Mouse (Mus musculus): ENCODE data around the gene Mpdu1. TPM values are rescaled to one million over a fixed set of nuclear protein-coding genes. Genes with fewer than 3 reads are reported as not detected.

The Mpdu1 gene
- 45.9 and 49.8 TPM in 2 replicates for polyA plus RNA-seq (2012; rRNA removed)

GRCm38 (mm10) chr11:69662213-69662966, at the start of gene Mpdu1:
Mpdu1 (minus strand) TSS chr11:69662642.

GRCm38 (mm10) chr11:69695361-69696181, 33.1 kb upstream of the Mpdu1 start, which contains the start of the genes Tnfsf12 and Tnfsfm13:
Tnfsf12 (minus strand) TSS chr11:69695849.
Tnfsfm13 (minus strand) TSS chr11:69696098.

DNA sequence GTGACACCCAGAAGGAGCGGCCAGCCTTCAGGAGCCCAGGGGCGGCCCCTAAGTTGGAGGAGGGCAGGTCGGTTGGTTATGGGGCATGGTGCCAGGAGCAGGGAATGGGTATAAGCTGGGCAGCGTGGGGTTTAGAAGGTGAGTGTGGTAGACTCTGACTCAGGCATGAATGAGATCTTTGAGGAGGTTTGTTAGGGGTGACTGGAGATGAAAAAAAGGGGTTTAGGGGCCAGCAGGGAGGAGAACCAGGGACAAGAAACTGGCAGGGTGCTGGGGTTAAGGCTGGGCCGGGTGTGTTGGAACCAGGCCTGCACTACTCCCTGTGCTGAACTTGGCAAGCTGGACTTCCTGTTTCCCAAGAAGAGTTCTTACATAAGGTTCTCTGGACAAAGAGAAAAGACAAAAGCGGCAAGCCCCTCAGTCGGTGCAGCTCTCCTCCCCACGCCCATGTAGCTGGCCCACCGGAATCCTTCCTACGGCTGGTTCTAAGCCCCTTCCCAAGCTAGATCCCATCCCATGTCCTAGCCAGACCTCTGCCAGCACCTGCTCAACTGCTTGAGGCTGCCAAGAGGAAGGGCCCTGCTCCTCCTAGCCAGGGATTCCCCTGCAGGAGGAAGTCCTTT, 23.2 kb upstream of the Mpdu1 start, which contains the start of gene Tnfsf13:
Gene Tnfsf13 (minus strand): TSS at position 259 of the 623 bp plus-strand sequence.

GRCm38 (mm10) chr11:69681314-69682208, 19.1 kb upstream of the Mpdu1 start, which contains the start of gene Senp3:
Senp3 (minus strand) TSS chr11:69682084.

DNA sequence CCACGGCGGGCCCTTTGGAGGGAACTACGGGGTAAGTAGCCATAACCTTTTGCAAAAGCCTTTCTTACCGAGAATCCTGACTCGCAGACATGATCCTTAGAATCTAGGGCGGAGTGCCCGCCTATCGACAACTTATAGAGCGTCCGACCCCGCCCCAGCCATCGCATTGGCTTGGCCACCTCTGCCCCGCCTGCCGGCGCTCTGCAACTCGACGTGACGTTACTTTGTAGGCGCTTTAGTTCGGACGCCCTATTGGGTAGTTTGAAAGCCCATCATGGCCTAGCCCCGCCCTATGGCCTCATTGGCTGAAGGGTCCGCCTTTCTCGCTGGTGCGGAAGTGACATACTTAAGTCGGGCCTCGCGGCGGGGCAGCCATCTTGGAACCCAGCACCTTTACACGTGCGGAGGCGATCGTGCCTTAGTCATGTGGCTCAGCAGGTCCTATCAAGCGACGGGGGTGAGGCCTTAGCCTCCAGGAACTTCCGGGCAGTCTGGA, 9.8 kb upstream of the Mpdu1 start, which contains the start of gene Eif4a1:
Gene Eif4a1 (minus strand): TSS at position 213 of the 496 bp plus-strand sequence.

GRCm38 (mm10) chr11:69665961-69666664, 3.7 kb upstream of the Mpdu1 start, which contains the start of gene Cd68:
Cd68 (minus strand) TSS chr11:69666153.

GRCm38 (mm10) chr11:69655264-69656064, 7.0 kb downstream of the Mpdu1 start, which contains the start of gene Sox15:
Sox15 (plus strand) TSS chr11:69655314.

GRCm38 (mm10) chr11:69632284-69633089, 30.0 kb downstream of the Mpdu1 start, which contains the start of gene Fxr2:
Fxr2 (plus strand) TSS chr11:69632990.

GRCm38 (mm10) chr11:69621571-69622268, 40.7 kb downstream of the Mpdu1 start, which contains the start of gene Sat2:
Sat2 (plus strand) TSS chr11:69622024.

GRCm38 (mm10) chr11:69617805-69618204, 44.6 kb downstream of the Mpdu1 start, which contains the start of gene Shbg:
Shbg (minus strand) TSS chr11:69617905.

Other genes starting within 250 kb of the Mpdu1 start
- 1.1 and 1.6 TPM in 2 replicates for gene Kdm6b, start 249.0 kb downstream of the Mpdu1 start, polyA plus RNA-seq (2012; rRNA removed)
- 0.20 and 0.22 TPM in 2 replicates for gene Dnah2, start 113.5 kb downstream of the Mpdu1 start, polyA plus RNA-seq (2012; rRNA removed)
- 0.58 and 0.60 TPM in 2 replicates for gene Efnb3, start 102.4 kb downstream of the Mpdu1 start, polyA plus RNA-seq (2012; rRNA removed)
- 6.5 and 6.7 TPM in 2 replicates for gene Wrap53, start 82.4 kb downstream of the Mpdu1 start, polyA plus RNA-seq (2012; rRNA removed)
- gene Trp53, start 82.3 kb downstream of the Mpdu1 start, polyA plus RNA-seq (2012; rRNA removed), result 51.0 and 51.9 TPM in 2 replicates
- 5.7 and 7.2 TPM in 2 replicates for gene Atp1b2, start 56.7 kb downstream of the Mpdu1 start, polyA plus RNA-seq (2012; rRNA removed)
- 2.6 and 2.9 TPM in 2 replicates for gene Shbg, start 44.7 kb downstream of the Mpdu1 start, polyA plus RNA-seq (2012; rRNA removed)
- 7.3 and 7.7 TPM in 2 replicates for gene Sat2, start 40.6 kb downstream of the Mpdu1 start, polyA plus RNA-seq (2012; rRNA removed)
- gene Fxr2, start 29.7 kb downstream of the Mpdu1 start, polyA plus RNA-seq (2012; rRNA removed), result 17.5 and 22.6 TPM in 2 replicates
- 0.07 and 0.11 TPM in 2 replicates for gene Sox15, start 7.3 kb downstream of the Mpdu1 start, polyA plus RNA-seq (2012; rRNA removed)
- gene Cd68, start 3.5 kb upstream of the Mpdu1 start, polyA plus RNA-seq (2012; rRNA removed), result 14.8 and 16.0 TPM in 2 replicates
- 330 and 348 TPM in 2 replicates for gene Eif4a1, start 9.8 kb upstream of the Mpdu1 start, polyA plus RNA-seq (2012; rRNA removed)
- gene Senp3, start 19.4 kb upstream of the Mpdu1 start, polyA plus RNA-seq (2012; rRNA removed), result 37.6 and 40.5 TPM in 2 replicates
- gene Tnfsf13, start 23.1 kb upstream of the Mpdu1 start, polyA plus RNA-seq (2012; rRNA removed), result 0.54 and 0.78 TPM in 2 replicates
- 4.4 and 4.8 TPM in 2 replicates for gene Tnfsf12, start 33.2 kb upstream of the Mpdu1 start, polyA plus RNA-seq (2012; rRNA removed)
- 0.96 and 1.1 TPM in 2 replicates for gene Tnfsfm13, start 33.5 kb upstream of the Mpdu1 start, polyA plus RNA-seq (2012; rRNA removed)
- gene Polr2a, start 96.0 kb upstream of the Mpdu1 start, polyA plus RNA-seq (2012; rRNA removed), result 5.5 and 8.0 TPM in 2 replicates
- gene Slc35g3, start 99.3 kb upstream of the Mpdu1 start, polyA plus RNA-seq (2012; rRNA removed), result 0.02 TPM in 1 of 2 replicates, not detected in the other
- gene Zbtb4, start 103.3 kb upstream of the Mpdu1 start, polyA plus RNA-seq (2012; rRNA removed), result 2.3 and 2.8 TPM in 2 replicates
- gene Chrnb1, start 133.3 kb upstream of the Mpdu1 start, polyA plus RNA-seq (2012; rRNA removed), result 1.3 and 1.6 TPM in 2 replicates
- 0.43 and 0.58 TPM in 2 replicates for gene Fgf11, start 139.2 kb upstream of the Mpdu1 start, polyA plus RNA-seq (2012; rRNA removed)
- gene Tmem102, start 143.0 kb upstream of the Mpdu1 start, polyA plus RNA-seq (2012; rRNA removed), result 1.2 and 1.6 TPM in 2 replicates
- not detected in 2 replicates for gene Gm39566, start 152.7 kb upstream of the Mpdu1 start, polyA plus RNA-seq (2012; rRNA removed)
- not detected in 2 replicates for gene Spem2, start 155.8 kb upstream of the Mpdu1 start, polyA plus RNA-seq (2012; rRNA removed)
- gene Spem1, start 159.5 kb upstream of the Mpdu1 start, polyA plus RNA-seq (2012; rRNA removed), result not detected in 2 replicates
- gene Nlgn2, start 175.1 kb upstream of the Mpdu1 start, polyA plus RNA-seq (2012; rRNA removed), result 2.2 and 3.1 TPM in 2 replicates
- gene Tmem256, start 175.9 kb upstream of the Mpdu1 start, polyA plus RNA-seq (2012; rRNA removed), result 227 and 300 TPM in 2 replicates
- gene Plscr3, start 183.7 kb upstream of the Mpdu1 start, polyA plus RNA-seq (2012; rRNA removed), result 19.8 and 22.6 TPM in 2 replicates
- gene Tnk1, start 196.1 kb upstream of the Mpdu1 start, polyA plus RNA-seq (2012; rRNA removed), result 0.49 and 0.73 TPM in 2 replicates
- not detected in 2 replicates for gene Tmem95, start 215.4 kb upstream of the Mpdu1 start, polyA plus RNA-seq (2012; rRNA removed)
- 1.2 TPM in 2 replicates for gene Kctd11, start 218.8 kb upstream of the Mpdu1 start, polyA plus RNA-seq (2012; rRNA removed)
- 7.9 and 10.7 TPM in 2 replicates for gene Acap1, start 232.9 kb upstream of the Mpdu1 start, polyA plus RNA-seq (2012; rRNA removed)
- gene 2810408A11Rik, start 238.3 kb upstream of the Mpdu1 start, polyA plus RNA-seq (2012; rRNA removed), result 0.36 and 0.38 TPM in 2 replicates
- 11.4 and 13.4 TPM in 2 replicates for gene Neurl4, start 238.4 kb upstream of the Mpdu1 start, polyA plus RNA-seq (2012; rRNA removed)